Comparison of ENCODE assay signal across 8 mouse cellular contexts in genomic region chr6:37336381-37336780, GRCm38 (mm10). TPM values are rescaled to one million over a fixed set of nuclear protein-coding genes. Genes with fewer than 3 reads are reported as not detected.
DNase-seq lines count a peak whose midpoint lies in the region; ATAC-seq and TF ChIP-seq lines count a peak whose summit lies in the region.
"Had no signal": no experiment of that assay in that cellular context is flagged by ENCODE, and none has a peak within 500 bp of the region (broad histone marks: within the 10 kb centered on the region; RNA-seq: fewer than 3 reads in every experiment).

No protein-coding gene starts in this region.

- no peak overlapping the region for H3K4me2 ChIP-seq in kidney, postnatal 0 days (ENCODE audit: low read length)
- H3K4me2 ChIP-seq in embryonic facial prominence, embryonic 14.5 days (ENCODE audit: low read depth, low read length) = no peak overlapping the region
- H3K4me2 ChIP-seq in hindbrain, embryonic 14.5 days (replicated peaks) = no peak overlapping the region
- no peak overlapping the region for H3K4me2 ChIP-seq in midbrain, postnatal 0 days (ENCODE audit: low read depth, low read length, poor library complexity, severe bottlenecking)

- TF ChIP-seq CTCF in kidney, postnatal 0 days (IDR thresholded peaks at IDR 0.05; ENCODE audit: low read depth) = no peak
- no peak for TF ChIP-seq CTCF in midbrain, postnatal 0 days (IDR thresholded peaks at IDR 0.05)

- no peaks in the 10 kb centered on the region for H3K4me1 ChIP-seq in kidney, postnatal 0 days (replicated peaks; ENCODE audit: insufficient read depth, low read length)
- H3K4me1 ChIP-seq in embryonic facial prominence, embryonic 14.5 days (ENCODE audit: control insufficient read depth, insufficient read depth, low read length) = peaks cover 14% of the 10 kb centered on the region
- H3K4me1 ChIP-seq in hindbrain, embryonic 14.5 days (replicated peaks; ENCODE audit: control insufficient read depth, insufficient read depth, low read length) = peaks cover 15% of the 10 kb centered on the region
- H3K4me1 ChIP-seq in midbrain, postnatal 0 days (ENCODE audit: insufficient read depth, low read length) = peaks cover 10% of the 10 kb centered on the region; the same call in 1 of the 2 replicates

- no peak overlapping the region for H3K9ac ChIP-seq in kidney, postnatal 0 days (ENCODE audit: low read depth, low read length)
- H3K9ac ChIP-seq in embryonic facial prominence, embryonic 14.5 days (ENCODE audit: low read depth, low read length) = no peak overlapping the region
- no peak overlapping the region for H3K9ac ChIP-seq in hindbrain, embryonic 14.5 days
- no peak overlapping the region for H3K9ac ChIP-seq in midbrain, postnatal 0 days (replicated peaks; ENCODE audit: low read length, poor library complexity, severe bottlenecking)

- H3K9me3 ChIP-seq in kidney, postnatal 0 days (replicated peaks; ENCODE audit: low read length) = no peaks in the 10 kb centered on the region
- no peaks in the 10 kb centered on the region for H3K9me3 ChIP-seq in embryonic facial prominence, embryonic 14.5 days (ENCODE audit: control insufficient read depth, low read length)
- H3K9me3 ChIP-seq in hindbrain, embryonic 14.5 days (ENCODE audit: control insufficient read depth, low read length) = no peaks in the 10 kb centered on the region
- H3K9me3 ChIP-seq in midbrain, postnatal 0 days (ENCODE audit: low read length) = no peaks in the 10 kb centered on the region

- ATAC-seq in kidney, postnatal 0 days (replicated peaks; ENCODE audit: low FRiP score, low read depth) = no peak
- peak; percentile 55; the same call in 1 of the 2 replicates for ATAC-seq in embryonic facial prominence, embryonic 14.5 days (ENCODE audit: low read depth)
- ATAC-seq in hindbrain, embryonic 14.5 days (ENCODE audit: low FRiP score) = no peak; the same call in 1 of the 2 replicates
- no peak for ATAC-seq in midbrain, postnatal 0 days (ENCODE audit: low FRiP score)

- H3K27me3 ChIP-seq in kidney, postnatal 0 days (ENCODE audit: insufficient read depth, low read length) = no peaks in the 10 kb centered on the region
- no peaks in the 10 kb centered on the region for H3K27me3 ChIP-seq in embryonic facial prominence, embryonic 14.5 days (replicated peaks; ENCODE audit: control insufficient read depth, insufficient read depth, low read length)
- H3K27me3 ChIP-seq in hindbrain, embryonic 14.5 days (ENCODE audit: control insufficient read depth, insufficient read depth, low read length) = no peaks in the 10 kb centered on the region
- H3K27me3 ChIP-seq in midbrain, postnatal 0 days (ENCODE audit: insufficient read depth, low read length) = no peaks in the 10 kb centered on the region

- no peak for DNase-seq in kidney, postnatal 0 days (ENCODE audit: low spot score)
- DNase-seq in kidney, adult 18-20 months = no peak
- DNase-seq in embryonic facial prominence, embryonic 14.5 days (ENCODE audit: low spot score) = peak; percentile 68
- DNase-seq in hindbrain, embryonic 14.5 days (ENCODE audit: low spot score) = no peak
- no peak for DNase-seq in midbrain, postnatal 0 days (ENCODE audit: low spot score)
- DNase-seq in embryo, embryonic 10.5 days (ENCODE audit: low spot score) = no peak
- DNase-seq in ovary, postnatal 14 days (ENCODE audit: low spot score) = no peak
- DNase-seq: gastrocnemius, adult 2 months had no signal

- peak overlapping the region; percentile 16; the same call in 1 of the 2 replicates for H3K27ac ChIP-seq in kidney, postnatal 0 days
- peak overlapping the region; percentile 65; the same call in 1 of the 2 replicates for H3K27ac ChIP-seq in embryonic facial prominence, embryonic 14.5 days (replicated peaks; ENCODE audit: low read depth, low read length)
- H3K27ac ChIP-seq in hindbrain, embryonic 14.5 days = peak overlapping the region; percentile 54
- H3K27ac ChIP-seq in midbrain, postnatal 0 days (ENCODE audit: low read depth, low read length) = peak overlapping the region; percentile 26; the same call in 1 of the 2 replicates
- H3K27ac ChIP-seq: gastrocnemius, adult 2 months had no signal

- H3K4me3 ChIP-seq in kidney, postnatal 0 days (replicated peaks; ENCODE audit: low read depth, low read length) = no peak overlapping the region
- H3K4me3 ChIP-seq in embryonic facial prominence, embryonic 14.5 days (ENCODE audit: low read depth, low read length) = no peak overlapping the region
- no peak overlapping the region for H3K4me3 ChIP-seq in hindbrain, embryonic 14.5 days (replicated peaks; ENCODE audit: low read length)
- H3K4me3 ChIP-seq in midbrain, postnatal 0 days (ENCODE audit: low read depth, low read length) = no peak overlapping the region
- H3K4me3 ChIP-seq: gastrocnemius, adult 2 months had no signal

- 72% methylated on average over 7 of the region's 7 CpGs for WGBS in kidney, postnatal 0 days
- 56% methylated on average over 7 of the region's 7 CpGs for WGBS in embryonic facial prominence, embryonic 14.5 days
- WGBS in hindbrain, embryonic 14.5 days = 55% methylated on average over 7 of the region's 7 CpGs
- 63% methylated on average over 7 of the region's 7 CpGs for WGBS in midbrain, postnatal 0 days

- peaks cover 49% of the 10 kb centered on the region for H3K36me3 ChIP-seq in kidney, postnatal 0 days (ENCODE audit: insufficient read depth, low read length)
- H3K36me3 ChIP-seq in embryonic facial prominence, embryonic 14.5 days (ENCODE audit: control insufficient read depth, insufficient read depth, low read length) = peaks cover 55% of the 10 kb centered on the region
- no peaks in the 10 kb centered on the region for H3K36me3 ChIP-seq in hindbrain, embryonic 14.5 days (replicated peaks; ENCODE audit: control insufficient read depth, insufficient read depth)
- no peaks in the 10 kb centered on the region for H3K36me3 ChIP-seq in midbrain, postnatal 0 days (ENCODE audit: insufficient read depth, low read length)

RNA-seq across cellular contexts. Expression of gene Dgki, which starts 36.4 kb away (rescaled TPM):
- 0.76 and 0.85 TPM in 2 replicates for polyA plus RNA-seq in kidney, postnatal 0 days (2015; fragmentation: Nextera tagmentation; extraction: Ambion mirVana)
- polyA plus RNA-seq in embryonic facial prominence, embryonic 14.5 days (2014; fragmentation: Nextera tagmentation; extraction: Ambion mirVana) = 0.92 and 1.0 TPM in 2 replicates
- 9.6 and 10.0 TPM in 2 replicates for polyA plus RNA-seq in hindbrain, embryonic 14.5 days (2014; fragmentation: Nextera tagmentation; extraction: Ambion mirVana)
- 26.9 and 32.4 TPM in 2 replicates for total RNA-seq in midbrain, postnatal 0 days (2014; rRNA removed)
- 3.3 and 4.6 TPM in 2 replicates for polyA plus RNA-seq in midbrain, postnatal 0 days (2015; fragmentation: Nextera tagmentation; extraction: Ambion mirVana)
